Mouse (Mus musculus): ENCODE measurements around the gene Mef2d.

DNA sequence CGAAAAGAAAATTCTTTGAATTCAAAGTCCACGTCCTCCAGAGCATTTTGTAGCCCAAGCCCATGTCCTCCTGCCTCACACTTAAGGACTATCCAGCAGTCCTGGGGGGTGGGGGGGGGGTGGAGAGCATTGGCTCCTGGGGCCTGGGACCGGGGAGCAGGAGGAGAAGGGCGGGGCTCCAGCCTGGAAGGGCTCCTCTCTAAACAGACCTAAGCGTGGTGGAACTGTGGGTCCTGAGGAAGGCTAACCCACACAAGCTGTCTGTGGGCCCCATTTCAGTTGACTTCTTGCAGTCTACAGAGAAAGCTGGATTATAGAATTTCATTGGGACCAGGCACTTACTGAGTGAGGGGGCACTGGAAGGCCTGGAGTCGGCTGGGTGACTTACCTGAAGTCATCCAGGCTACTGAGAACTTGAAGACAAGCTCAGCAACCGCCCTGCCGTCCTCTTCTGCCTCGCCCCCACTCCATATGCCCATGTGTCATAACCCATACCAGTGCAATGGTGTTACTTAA lies 56.4 kb downstream of the Mef2d start:
- no peak for TF ChIP-seq POLR2A (IDR thresholded peaks at IDR 0.05; ENCODE audit: borderline replicate concordance, control insufficient read depth, low read depth, low read length)
- TF ChIP-seq CTCF (IDR thresholded peaks at IDR 0.05; ENCODE audit: control insufficient read depth, insufficient read depth, low read length), result no peak

Measured in bone marrow, adult 2 months (tissue).